Mouse (Mus musculus): ENCODE results near the gene Tnks2.

Tnks2 gene

DNA sequence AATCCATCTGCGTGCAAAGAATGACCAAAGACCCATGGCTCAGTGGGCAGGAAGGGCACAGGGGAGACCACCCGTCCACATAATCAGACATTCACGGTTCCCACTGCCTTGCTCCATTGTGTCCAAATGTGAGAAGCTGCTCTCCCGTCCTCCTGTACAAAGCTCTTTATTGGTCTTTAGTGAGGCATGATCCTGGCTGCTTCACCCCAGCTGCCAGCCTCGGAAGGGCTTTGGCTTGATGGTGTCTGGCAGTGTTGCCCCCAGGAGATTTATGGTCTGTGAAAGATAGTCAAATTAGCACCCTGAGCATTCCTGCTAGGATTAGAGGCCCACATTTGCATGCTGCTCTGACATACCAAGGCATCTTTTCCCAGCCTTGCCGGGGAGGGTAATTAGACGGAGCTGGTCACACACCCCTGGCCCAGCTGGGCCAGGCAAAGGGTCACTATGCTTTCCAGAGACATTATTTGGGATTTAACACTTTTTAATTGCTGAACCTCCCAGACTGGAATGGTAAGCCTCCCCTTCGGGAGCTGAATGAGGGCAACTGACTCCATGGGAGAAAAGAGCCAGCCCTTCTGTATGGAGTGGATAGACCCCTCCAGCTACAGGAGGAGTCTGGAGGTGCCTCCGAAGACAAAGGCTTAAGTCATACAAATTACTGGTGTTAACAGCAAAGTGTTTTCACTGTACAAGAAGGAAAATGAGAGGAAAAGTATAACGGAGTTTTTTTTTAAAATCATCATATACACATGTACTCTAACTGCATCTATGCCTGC is 62.9 kb downstream of the Tnks2 start:
- DNase-seq (ENCODE audit: low spot score) = peak; percentile 75

GRCm38 (mm10) chr19:36897778-36898177 is 63.7 kb downstream of the Tnks2 start:
- DNase-seq (ENCODE audit: low spot score) = peak; percentile 70

DNA sequence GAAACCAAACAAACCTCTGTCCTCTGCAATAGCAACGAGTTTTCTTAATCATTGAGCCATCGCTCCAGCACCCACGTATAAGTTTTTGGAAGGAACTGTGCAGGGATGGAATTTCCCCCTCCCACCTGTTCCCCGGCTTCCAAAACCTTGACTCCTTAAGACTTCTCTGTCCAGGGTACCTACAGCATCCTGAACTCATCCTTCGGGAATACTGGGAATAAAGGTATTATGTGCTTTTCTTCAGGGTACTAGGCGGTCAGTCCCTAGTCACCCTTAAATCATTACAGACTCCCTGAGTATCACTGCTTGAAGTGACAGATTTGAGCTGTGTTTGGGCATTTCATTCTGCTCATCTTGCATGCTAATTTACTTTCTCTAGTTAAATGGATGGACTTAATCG is 69.3 kb downstream of the Tnks2 start:
- DNase-seq (ENCODE audit: low spot score) = no peak

DNA sequence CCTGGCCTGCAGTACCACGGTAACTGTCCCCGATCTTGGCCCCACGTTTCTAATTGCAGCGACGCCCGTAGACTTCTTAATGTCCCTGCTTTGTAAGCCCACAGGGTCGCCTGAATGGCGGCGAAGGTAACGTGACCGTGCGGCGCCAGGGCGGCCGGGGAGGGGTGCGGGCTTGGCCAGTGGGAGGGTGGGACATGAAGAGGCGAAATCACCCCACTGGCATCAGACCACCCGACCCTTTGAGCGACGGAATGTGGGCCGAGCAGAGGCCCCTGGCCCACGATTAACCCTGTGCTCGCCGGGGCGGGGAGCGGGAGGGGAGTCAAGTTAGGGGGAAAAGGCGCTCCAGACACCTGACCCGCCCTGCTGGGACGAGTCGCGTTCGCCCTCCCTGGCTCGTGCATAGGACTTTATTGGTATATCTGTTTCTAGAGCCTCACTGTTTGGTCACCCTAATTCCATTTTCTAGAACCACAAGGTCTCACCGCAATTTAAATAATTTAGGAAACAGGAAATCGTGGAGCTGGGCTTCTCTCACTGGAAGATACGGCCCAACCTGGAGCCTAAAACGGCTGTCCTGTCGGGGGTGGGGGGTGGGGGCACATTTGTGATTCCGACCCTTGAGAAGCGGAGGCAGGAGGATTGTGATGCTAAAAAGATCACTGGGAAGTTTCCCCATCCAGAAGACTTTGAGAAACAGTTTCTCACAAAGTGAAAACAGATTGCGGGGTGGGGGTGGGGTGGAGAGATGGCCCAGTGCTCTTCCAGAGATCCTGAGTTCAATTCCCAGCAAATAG is 70.4 kb downstream of the Tnks2 start:
- peak; percentile 90 for DNase-seq (ENCODE audit: low spot score)

DNA sequence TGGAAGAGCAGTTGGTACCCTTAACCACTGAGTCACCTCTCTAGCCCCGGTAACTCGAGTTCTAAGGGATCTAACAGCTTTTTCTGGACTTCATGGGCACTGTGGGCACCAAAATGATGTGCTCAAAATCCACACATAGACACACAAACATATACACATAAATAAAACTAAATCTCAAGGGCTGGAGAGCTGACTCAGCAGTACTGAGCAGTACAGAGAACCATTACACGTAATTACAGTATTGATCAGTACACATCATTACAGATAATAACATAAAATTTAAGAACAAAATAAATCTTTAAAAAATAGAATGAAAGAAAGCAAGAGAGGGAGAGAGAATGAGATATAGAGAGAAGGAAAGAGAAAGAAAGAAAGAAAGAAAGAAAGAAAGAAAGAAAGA is 75.1 kb downstream of the Tnks2 start:
- DNase-seq (ENCODE audit: low spot score) = no peak

GRCm38 (mm10) chr19:36909676-36910292 is 75.8 kb downstream of the Tnks2 start:
- DNase-seq (ENCODE audit: low spot score) = peak; percentile 80

DNA sequence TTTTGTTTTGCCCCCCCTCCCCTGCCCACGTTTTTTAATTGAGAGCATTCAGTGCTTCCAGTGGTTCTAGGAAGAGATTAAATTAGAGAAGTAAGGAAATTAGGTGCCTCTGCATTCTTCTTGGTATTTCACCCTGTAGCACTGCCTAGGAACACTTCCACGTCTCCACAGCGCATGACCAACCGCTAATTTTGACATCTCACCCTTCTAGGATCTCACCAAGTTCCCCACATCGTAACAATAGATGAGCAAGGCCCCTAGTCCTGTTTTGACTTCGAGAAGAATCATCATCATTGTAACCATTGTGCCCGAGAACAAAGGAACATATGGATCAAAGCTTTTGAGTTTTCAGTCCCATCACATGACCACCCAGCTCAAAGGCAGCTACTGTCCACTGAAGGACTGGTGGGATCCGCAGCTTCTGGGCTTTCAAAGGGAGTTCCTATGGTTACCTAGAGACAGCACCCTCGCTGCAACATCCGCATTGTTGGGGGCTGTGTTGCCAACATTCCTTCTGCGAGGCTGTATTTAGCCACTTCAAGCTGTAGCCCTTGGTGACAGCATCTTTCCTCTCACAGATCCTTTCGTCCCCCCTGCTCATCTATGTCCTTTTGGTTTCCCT is 76.5 kb downstream of the Tnks2 start:
- DNase-seq (ENCODE audit: low spot score) = peak; percentile 77

DNA sequence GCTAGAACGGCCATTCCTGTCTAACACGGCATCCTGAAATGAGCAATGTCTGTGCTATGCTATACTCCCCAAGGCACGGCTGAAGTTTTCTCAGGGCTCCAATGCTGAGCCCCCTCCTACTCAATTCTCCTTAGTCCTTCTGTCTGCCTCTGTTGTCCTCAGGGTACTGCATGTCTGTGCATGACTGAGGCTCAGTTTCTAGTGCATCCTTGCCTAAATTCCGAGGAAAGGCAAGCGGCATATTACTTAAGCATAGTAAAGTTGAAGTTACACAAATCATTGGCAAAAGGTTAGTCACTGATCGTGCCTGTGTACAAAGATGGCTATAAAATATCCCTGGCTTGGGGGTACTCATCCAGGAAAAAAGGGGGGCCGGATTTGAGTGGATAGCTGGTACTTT is 79.0 kb downstream of the Tnks2 start:
- DNase-seq (ENCODE audit: low spot score) = no peak

- DNase-seq (ENCODE audit: low spot score) = no peak
These were observed 82.2 kb downstream of the Tnks2 start for GRCm38 (mm10) chr19:36916206-36916605.

- DNase-seq (ENCODE audit: low spot score) = no peak
These were observed 82.9 kb downstream of the Tnks2 start for GRCm38 (mm10) chr19:36916876-36917389.

DNA sequence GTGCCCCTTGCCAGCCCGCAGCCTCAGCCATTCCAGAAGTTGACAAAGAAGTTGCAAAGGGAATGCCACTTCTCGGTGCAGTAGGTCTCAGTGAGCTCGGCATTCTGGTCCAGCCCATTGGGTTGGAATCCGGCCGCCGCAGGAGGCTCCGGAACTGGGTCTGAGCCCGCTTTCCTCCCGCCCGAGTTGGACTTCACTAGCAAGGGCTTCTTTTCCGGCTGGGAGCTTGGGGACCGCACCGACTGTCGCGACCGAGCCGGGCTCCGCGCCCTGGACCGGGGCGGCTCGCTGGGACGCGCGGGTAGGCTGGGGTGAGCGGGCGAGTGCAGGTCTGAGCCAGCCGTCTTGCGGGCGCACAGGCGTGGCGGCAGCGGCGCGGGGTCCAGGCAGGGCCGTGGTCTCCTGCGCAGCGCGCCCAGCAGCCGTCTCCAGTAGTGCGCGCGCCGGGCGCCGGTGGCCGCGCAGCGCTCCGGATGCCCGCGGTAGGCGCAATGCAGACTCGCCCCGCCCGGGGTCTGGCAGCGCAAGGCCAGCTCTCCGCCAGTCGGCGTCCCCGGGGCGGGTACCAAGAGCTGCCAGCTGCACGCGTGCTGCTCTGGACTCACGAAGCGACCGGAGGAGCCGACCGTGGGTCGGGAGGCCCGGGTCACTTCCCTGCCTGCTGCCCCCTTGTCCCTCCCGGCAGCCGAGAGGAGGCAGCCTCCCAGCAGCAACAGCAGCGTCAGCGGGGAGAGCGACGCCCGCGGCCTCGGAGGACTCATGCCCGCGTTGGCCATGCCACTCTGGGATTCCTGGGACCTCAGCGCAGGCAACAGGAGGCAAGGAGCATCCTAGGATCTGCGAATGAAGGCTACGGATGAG is 84.6 kb downstream of the Tnks2 start:
- peak; percentile 89 for DNase-seq (ENCODE audit: low spot score)

- DNase-seq (ENCODE audit: low spot score) = peak; percentile 51
These were observed 85.4 kb downstream of the Tnks2 start, which contains the start of gene Fgfbp3 for GRCm38 (mm10) chr19:36919466-36919865. Fgfbp3 (minus strand) TSS chr19:36919615.

DNA sequence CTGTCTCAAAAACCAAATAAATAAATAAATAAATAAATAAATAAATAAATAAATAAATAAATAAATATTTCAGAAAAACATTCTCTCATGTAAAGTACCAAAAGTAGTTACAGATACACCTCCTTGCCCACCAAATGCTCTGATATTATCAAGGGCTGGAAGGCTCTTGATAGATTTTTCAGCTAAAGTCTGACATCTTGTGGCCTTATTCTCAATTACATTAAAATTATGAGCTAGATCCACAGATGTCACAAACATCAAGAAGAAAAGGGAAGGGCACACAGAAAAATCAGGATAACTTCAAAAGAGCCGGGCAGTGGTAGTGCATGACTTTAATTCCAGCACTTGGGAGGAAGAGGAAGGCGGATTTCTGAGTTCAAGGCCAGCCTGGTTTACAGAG is 88.0 kb downstream of the Tnks2 start:
- DNase-seq (ENCODE audit: low spot score) = peak; percentile 59

- no peak for DNase-seq (ENCODE audit: low spot score)
These were observed 88.9 kb downstream of the Tnks2 start for GRCm38 (mm10) chr19:36922936-36923335.

- DNase-seq (ENCODE audit: low spot score) = peak; percentile 91
These were observed 91.9 kb downstream of the Tnks2 start, which contains the start of gene Btaf1 for GRCm38 (mm10) chr19:36925671-36926552. Btaf1 (plus strand) TSS chr19:36926079.

DNA sequence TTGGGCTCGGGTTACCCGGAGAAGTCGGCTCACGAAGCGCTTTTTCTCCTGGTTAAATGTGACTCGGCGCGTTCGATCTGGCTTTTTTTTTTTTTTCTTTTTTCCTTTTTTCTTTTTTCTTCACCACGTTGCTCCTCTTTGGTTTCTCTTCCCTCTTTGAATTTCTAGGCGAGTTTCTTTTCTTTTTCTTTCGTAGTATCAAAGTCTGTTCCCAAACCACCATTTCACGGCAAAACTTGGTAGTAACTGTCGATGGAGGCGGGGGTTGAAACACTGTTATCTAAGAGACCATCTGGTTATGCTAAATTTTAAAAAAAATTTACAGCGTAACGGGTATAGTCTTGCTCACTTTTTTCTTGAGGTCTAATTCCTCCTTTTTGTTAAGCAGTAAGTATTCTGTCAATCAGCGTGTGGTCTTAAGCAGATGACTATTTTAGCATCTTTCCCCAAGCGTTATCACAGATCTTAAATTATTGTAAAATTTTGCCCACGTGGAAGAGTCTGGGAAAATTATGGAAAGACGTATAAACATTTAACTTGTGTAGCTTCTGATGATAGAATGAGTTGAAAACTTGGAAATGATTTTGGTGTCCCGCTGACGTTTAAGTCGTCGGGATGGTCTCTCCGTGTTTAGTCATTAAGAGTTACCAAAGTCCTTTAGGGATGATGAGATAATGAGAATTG is 92.7 kb downstream of the Tnks2 start:
- DNase-seq (ENCODE audit: low spot score) = no peak

DNA sequence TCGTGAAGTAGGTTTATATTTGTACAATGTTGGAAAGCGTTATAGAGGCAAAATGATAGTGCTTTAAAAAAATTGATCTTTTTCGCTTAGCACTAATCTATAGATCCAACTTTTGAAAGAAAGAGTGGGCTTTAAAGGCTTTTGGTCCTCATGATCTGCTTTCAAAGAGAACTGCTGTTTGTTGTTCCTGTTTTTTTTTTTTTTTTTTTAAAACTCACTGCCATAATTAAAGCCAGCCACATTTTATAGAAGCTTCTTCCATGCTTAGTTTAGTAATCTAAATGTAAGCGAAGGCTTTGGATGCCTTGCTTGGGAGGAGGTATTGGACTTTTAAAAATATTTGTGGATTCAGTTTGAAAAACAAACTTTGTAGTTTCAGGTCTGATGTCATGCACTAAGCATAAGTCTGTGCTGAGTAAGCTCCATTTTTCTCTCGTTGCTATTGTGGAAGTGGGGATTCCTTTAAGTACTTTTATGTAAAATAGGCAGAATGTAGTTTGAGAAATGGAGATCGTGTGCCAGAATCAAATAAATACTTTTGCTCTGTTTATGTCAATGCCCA is 93.8 kb downstream of the Tnks2 start:
- DNase-seq (ENCODE audit: low spot score) = no peak

DNA sequence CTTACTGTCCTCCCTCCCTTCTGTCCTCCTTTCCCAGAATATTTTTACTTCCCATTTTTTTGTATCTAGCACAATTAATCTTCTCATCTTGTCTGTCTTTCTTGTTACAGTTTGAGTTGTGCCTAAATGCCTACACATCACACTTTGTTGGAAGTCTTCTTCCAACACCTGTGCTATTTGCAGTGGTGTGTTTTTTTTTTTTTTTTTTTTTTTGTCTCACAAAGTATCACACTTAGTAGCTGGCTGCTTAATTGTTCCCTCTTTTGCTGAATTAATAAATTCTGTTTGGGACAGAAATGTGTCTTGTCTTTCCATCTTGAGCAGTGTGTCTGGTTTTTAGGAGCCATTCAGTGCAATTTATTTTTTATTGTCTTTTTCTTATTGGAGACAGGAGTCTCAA is 95.8 kb downstream of the Tnks2 start:
- no peak for DNase-seq (ENCODE audit: low spot score)

- no peak for DNase-seq (ENCODE audit: low spot score)
These were observed 98.1 kb downstream of the Tnks2 start for GRCm38 (mm10) chr19:36932097-36932496.

All from embryo, embryonic 10 days (tissue).